Comparison of ENCODE assay signal across 8 mouse cellular contexts in the genomic region with DNA sequence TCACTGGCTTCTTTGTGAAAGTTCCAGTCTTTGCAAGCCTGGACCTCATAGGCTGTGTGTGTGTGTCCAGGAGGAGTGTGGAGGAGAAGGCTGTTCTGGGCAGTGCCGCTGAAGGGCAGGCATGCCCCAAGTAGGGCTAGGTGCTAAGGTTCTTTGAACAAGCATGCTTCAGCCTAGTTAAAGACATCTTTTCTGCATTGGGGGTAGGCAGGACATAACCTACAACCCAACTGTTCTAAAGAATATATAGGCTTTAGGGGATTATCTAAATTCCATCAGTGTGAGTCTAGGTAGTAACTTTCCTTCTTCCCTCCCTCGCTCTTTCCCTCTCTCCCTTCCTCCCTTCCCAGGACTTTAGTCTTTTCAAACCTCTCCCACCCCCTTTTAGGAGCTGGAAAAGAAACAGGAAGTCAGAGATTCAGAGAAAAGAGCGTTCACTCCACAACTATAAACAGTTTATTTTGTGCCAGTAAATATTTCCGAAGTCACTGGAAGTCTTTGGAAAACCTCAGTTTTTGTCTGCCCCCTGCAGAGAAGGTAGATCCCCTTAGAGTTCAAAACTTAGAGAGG. TPM values are rescaled to one million over a fixed set of nuclear protein-coding genes. Genes with fewer than 3 reads are reported as not detected.
A peak's percentile ranks its signal among the peaks of the same experiment; 100 is the strongest.
DNase-seq lines count a peak whose midpoint lies in the region; ATAC-seq and TF ChIP-seq lines count a peak whose summit lies in the region.

No protein-coding gene starts in this region.

- peak overlapping the region; percentile 95 for H3K4me2 ChIP-seq in hindbrain, embryonic 11.5 days (replicated peaks; ENCODE audit: low read depth, low read length)
- peak overlapping the region; percentile 82 for H3K4me2 ChIP-seq in liver, postnatal 0 days (ENCODE audit: low read depth, low read length)

- no peaks in the 10 kb centered on the region; the same call in 1 of the 2 replicates for H3K36me3 ChIP-seq in heart, adult 2 months (ENCODE audit: control insufficient read depth, insufficient read depth, low read length)
- no peaks in the 10 kb centered on the region for H3K36me3 ChIP-seq in hindbrain, embryonic 11.5 days (ENCODE audit: control insufficient read depth, insufficient read depth, low read length)
- H3K36me3 ChIP-seq in liver, postnatal 0 days (replicated peaks; ENCODE audit: insufficient read depth, low read length), result no peaks in the 10 kb centered on the region

- intact Hi-C loops in heart, adult 2 months (cut with DNase I), result no loop called here

- no peak for DNase-seq in heart, adult 2 months
- no peak for DNase-seq in heart, adult 18-20 months
- DNase-seq in brain, adult 2 months (ENCODE audit: low read depth, low spot score), result peak; percentile 19
- DNase-seq in hindbrain, embryonic 11.5 days (ENCODE audit: low spot score), result no peak
- DNase-seq in liver, postnatal 0 days, result no peak
- DNase-seq in testis, postnatal 10 days (ENCODE audit: low spot score), result peak; percentile 49
- DNase-seq in ovary, adult 18-20 months (ENCODE audit: low spot score), result no peak

- H3K4me3 ChIP-seq in heart, adult 2 months, result peak overlapping the region; percentile 55
- H3K4me3 ChIP-seq in hindbrain, embryonic 11.5 days (ENCODE audit: low read depth, low read length), result peak overlapping the region; percentile 71
- peak overlapping the region; percentile 51 for H3K4me3 ChIP-seq in liver, postnatal 0 days (ENCODE audit: low read depth, low read length)

- H3K9me3 ChIP-seq in hindbrain, embryonic 11.5 days (ENCODE audit: control insufficient read depth, low read length), result no peaks in the 10 kb centered on the region
- no peaks in the 10 kb centered on the region for H3K9me3 ChIP-seq in liver, postnatal 0 days (ENCODE audit: low read length)

- no peak overlapping the region; the same call in none of the 2 replicates for H3K27ac ChIP-seq in heart, adult 2 months
- no peak overlapping the region for H3K27ac ChIP-seq in hindbrain, embryonic 11.5 days (ENCODE audit: low read depth, low read length)
- no peak overlapping the region for H3K27ac ChIP-seq in liver, postnatal 0 days (ENCODE audit: low read depth)

- no peak for TF ChIP-seq EP300 in heart, adult 2 months (IDR thresholded peaks at IDR 0.05; ENCODE audit: insufficient read depth, low read depth, low read length)
- no peak for TF ChIP-seq EP300 in liver, postnatal 0 days (IDR thresholded peaks at IDR 0.05; ENCODE audit: low read depth)

- TF ChIP-seq POLR2A in heart, adult 2 months (IDR thresholded peaks at IDR 0.05; ENCODE audit: insufficient read depth, low read depth, low read length), result no peak

- H3K27me3 ChIP-seq in heart, adult 2 months (ENCODE audit: control insufficient read depth, insufficient read depth, low read length), result no peaks in the 10 kb centered on the region
- H3K27me3 ChIP-seq in hindbrain, embryonic 11.5 days (ENCODE audit: control insufficient read depth, insufficient read depth, low read length), result peaks cover 2% of the 10 kb centered on the region; the same call in 1 of the 2 replicates
- H3K27me3 ChIP-seq in liver, postnatal 0 days (ENCODE audit: insufficient read depth, low read length), result peaks cover 19% of the 10 kb centered on the region

- H3K4me1 ChIP-seq in heart, adult 2 months (ENCODE audit: control insufficient read depth, insufficient read depth, low read length), result peaks cover 4% of the 10 kb centered on the region
- no peaks in the 10 kb centered on the region for H3K4me1 ChIP-seq in hindbrain, embryonic 11.5 days (replicated peaks; ENCODE audit: control insufficient read depth, insufficient read depth, low read length)
- H3K4me1 ChIP-seq in liver, postnatal 0 days (ENCODE audit: insufficient read depth), result 0 out of 2 replicates have a peak, but pooled peaks cover 2% of the 10 kb centered on the region

- H3K79me2 ChIP-seq in heart, adult 2 months (replicated peaks; ENCODE audit: control insufficient read depth, insufficient read depth, low read length), result no peaks in the 10 kb centered on the region

- TF ChIP-seq CTCF in heart, adult 2 months (IDR thresholded peaks at IDR 0.05), result no peak
- TF ChIP-seq CTCF in liver, postnatal 0 days (IDR thresholded peaks at IDR 0.05; ENCODE audit: low read depth), result no peak

- H3K9ac ChIP-seq in heart, adult 2 months (ENCODE audit: low read depth, low read length), result peak overlapping the region; percentile 87
- H3K9ac ChIP-seq in hindbrain, embryonic 11.5 days (ENCODE audit: low read depth, low read length), result peak overlapping the region; percentile 75
- peak overlapping the region; percentile 58 for H3K9ac ChIP-seq in liver, postnatal 0 days (replicated peaks)

- WGBS in heart, adult 2 months, result 35% methylated on average over 4 of the region's 4 CpGs
- 36% methylated on average over 4 of the region's 4 CpGs for WGBS in hindbrain, embryonic 11.5 days
- WGBS in liver, postnatal 0 days (ENCODE audit: insufficient replicate concordance), result 15% methylated on average over 4 of the region's 4 CpGs

- ATAC-seq in hindbrain, embryonic 11.5 days (ENCODE audit: low FRiP score), result no peak
- ATAC-seq in liver, postnatal 0 days, result 0 out of 2 replicates have a peak, but pooled peaks have one; percentile 25
- no peak for ATAC-seq in megakaryocyte-erythroid progenitor cell, adult 5-6 weeks (replicated peaks; ENCODE audit: low FRiP score, low TSS enrichment, poor library complexity, severe bottlenecking)

RNA-seq across cellular contexts. Expression of a gene that starts 0.9 kb away (rescaled TPM):
- 1 to 10 TPM; 1.4 to 2.0 TPM for total RNA-seq in heart, adult 2 months (2021)
- 1.7 and 3.1 TPM in 2 replicates for polyA plus RNA-seq in heart, adult 2 months (2012; rRNA removed)
- 1 to 10 TPM; 1.5 to 1.7 TPM for total RNA-seq in heart, adult 18-20 months (2021)
- polyA plus RNA-seq in hindbrain, embryonic 11.5 days (2014; fragmentation: Nextera tagmentation; extraction: Ambion mirVana), result 2.3 and 3.4 TPM in 2 replicates
- 0.27 and 0.31 TPM in 2 replicates for polyA plus RNA-seq in liver, postnatal 0 days (2015; fragmentation: Nextera tagmentation; extraction: Ambion mirVana)
- not detected in 2 replicates for total RNA-seq in megakaryocyte-erythroid progenitor cell, adult 5-6 weeks (2014; fragmentation: Nextera tagmentation)
- total RNA-seq in megakaryocyte-erythroid progenitor cell, adult 5-6 weeks (2017), result not detected in 2 replicates

RNA-seq across cellular contexts. Expression of a gene that starts 46.6 kb away (rescaled TPM):
- 1 to 10 TPM; 7.7 to 8.3 TPM for total RNA-seq in heart, adult 2 months (2021)
- 5.0 and 6.3 TPM in 2 replicates for polyA plus RNA-seq in heart, adult 2 months (2012; rRNA removed)
- total RNA-seq in heart, adult 18-20 months (2021), result 1 to 10 TPM; 7.5 to 8.7 TPM
- 7.9 and 13.1 TPM in 2 replicates for polyA plus RNA-seq in hindbrain, embryonic 11.5 days (2014; fragmentation: Nextera tagmentation; extraction: Ambion mirVana)
- polyA plus RNA-seq in liver, postnatal 0 days (2015; fragmentation: Nextera tagmentation; extraction: Ambion mirVana), result 1.2 and 1.5 TPM in 2 replicates
- 34.5 and 53.4 TPM in 2 replicates for total RNA-seq in megakaryocyte-erythroid progenitor cell, adult 5-6 weeks (2014; fragmentation: Nextera tagmentation)
- 34.0 and 39.4 TPM in 2 replicates for total RNA-seq in megakaryocyte-erythroid progenitor cell, adult 5-6 weeks (2017)

Comparison
In these comparisons a context has a peak if more than half of its experiments do, and no peak if none do; other contexts are left out.
1. DNase-seq: peak in brain, adult 2 months (single experiment) and testis, postnatal 10 days (single experiment); none in heart, adult 2 months (0 of 2), heart, adult 18-20 months (0 of 2), hindbrain, embryonic 11.5 days (single experiment), liver, postnatal 0 days (single experiment) and ovary, adult 18-20 months (single experiment).
2. Peak in every context shown above with its lines, with median percentiles within 50 percentile points of each other: H3K4me3 ChIP-seq and H3K9ac ChIP-seq.